Mouse (Mus musculus) lung, postnatal 0 days (tissue): Measurements from ENCODE around the gene Gm21992.

Experiments used
- CTCF ChIP-seq: IDR thresholded peaks from 2 replicates; pipeline ENCODE4 v1.5.1; 2016; ENCODE audit warnings: antibody characterized with exemption, mild to moderate bottlenecking
- EP300 ChIP-seq: IDR thresholded peaks from 2 replicates; pipeline ENCODE4 v1.6.1; 2016; ENCODE audit warnings: antibody characterized with exemption, mild to moderate bottlenecking, control low read depth

- TF ChIP-seq CTCF (no peak), EP300 (no peak)
Observed at GRCm38 (mm10) chr19:4829156-4829555, 17.7 kb upstream of the Gm21992 start.
